In the genomic region with DNA sequence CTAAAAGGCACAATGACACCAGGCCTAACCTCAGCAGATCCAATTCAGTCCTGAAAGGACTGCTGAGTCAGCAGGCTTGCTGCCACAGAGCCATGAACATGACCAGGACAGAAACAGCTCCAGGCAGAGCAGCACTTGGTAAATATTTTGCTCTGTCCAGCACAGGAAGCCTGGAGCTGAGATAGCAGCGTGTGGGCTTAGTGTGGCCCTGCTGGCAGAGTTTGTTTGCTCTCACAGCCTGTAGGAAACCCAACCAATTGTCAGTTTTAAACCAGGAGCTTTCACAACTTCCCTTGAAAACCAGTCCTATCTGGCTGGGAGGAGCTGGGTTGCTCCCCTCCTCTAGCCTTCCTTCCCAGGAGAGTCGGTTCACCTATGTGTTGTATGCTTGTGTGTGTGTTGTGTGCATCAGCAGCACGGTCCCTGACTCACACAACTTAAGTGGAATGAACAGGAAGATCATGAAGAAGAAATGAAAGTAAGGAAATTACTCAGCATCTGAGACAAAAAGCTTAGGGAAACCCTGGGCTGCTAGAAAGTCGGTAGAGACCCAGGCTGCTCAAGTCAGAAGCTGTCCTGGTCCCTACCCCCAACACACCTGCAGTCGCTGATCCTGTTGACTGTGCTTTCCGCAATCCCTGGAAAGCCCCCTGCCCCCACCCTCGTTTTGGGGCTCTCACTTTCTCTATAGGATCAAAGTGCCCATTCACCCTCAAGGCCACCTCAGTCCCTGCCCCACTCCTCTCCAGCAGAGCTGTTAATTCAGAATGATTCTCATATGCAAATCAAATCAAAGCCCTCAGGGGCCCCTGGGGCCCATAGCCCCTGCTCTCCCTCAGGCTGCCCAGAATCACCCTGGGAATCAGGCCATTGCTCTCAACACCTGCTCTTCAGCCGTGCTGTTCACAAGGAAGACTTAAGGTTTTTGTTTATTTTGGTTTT, we compare ENCODE assay signal across 8 mouse cellular contexts. TPM values are rescaled to one million over a fixed set of nuclear protein-coding genes. Genes with fewer than 3 reads are reported as not detected.
A peak's percentile ranks its signal among the peaks of the same experiment; 100 is the strongest.
DNase-seq lines count a peak whose midpoint lies in the region; ATAC-seq and TF ChIP-seq lines count a peak whose summit lies in the region.

No protein-coding gene starts in this region.

- no peak for TF ChIP-seq POLR2A in MEL (IDR thresholded peaks at IDR 0.05; ENCODE audit: control insufficient read depth in 1 of 2, insufficient read depth in 1 of 2, low read depth in 1 of 2, low read length in 2 of 2, poor library complexity in 1 of 2)

- peak overlapping the region; percentile 53 for H3K9ac ChIP-seq in MEL (ENCODE audit: control insufficient read depth, low read depth, low read length, poor library complexity, severe bottlenecking)
- H3K9ac ChIP-seq in intestine, postnatal 0 days (ENCODE audit: low read depth, low read length): no peak overlapping the region; the same call in 1 of the 2 replicates
- no peak overlapping the region for H3K9ac ChIP-seq in lung, embryonic 15.5 days

- H3K79me2 ChIP-seq in MEL (ENCODE audit: control insufficient read depth, insufficient read depth, low read length, poor library complexity): no peaks in the 10 kb centered on the region; the same call in 1 of the 2 replicates

- no peaks in the 10 kb centered on the region for H3K27me3 ChIP-seq in MEL (ENCODE audit: control insufficient read depth in 1 of 2, insufficient read depth in 2 of 2, low read length in 2 of 2)
- no peaks in the 10 kb centered on the region for H3K27me3 ChIP-seq in intestine, postnatal 0 days (replicated peaks; ENCODE audit: control insufficient read depth, insufficient read depth, low read length)
- no peaks in the 10 kb centered on the region for H3K27me3 ChIP-seq in lung, embryonic 15.5 days

- WGBS in intestine, postnatal 0 days: 8% methylated on average over 8 of the region's 8 CpGs
- 9% methylated on average over 8 of the region's 8 CpGs for WGBS in lung, embryonic 15.5 days

- DNase-seq in embryo, embryonic 10 days (ENCODE audit: low spot score): peak; percentile 48
- no peak for DNase-seq in embryo, embryonic 9.5 days (ENCODE audit: extremely low spot score)
- peak; percentile 78 for DNase-seq in MEL (ENCODE audit: low read depth, low spot score)
- DNase-seq in gastrocnemius, postnatal 10 days: peak; percentile 31
- peak; percentile 26 for DNase-seq in thymus, postnatal 14 days

- peak; percentile 40 for ATAC-seq in intestine, postnatal 0 days
- ATAC-seq in lung, embryonic 15.5 days (ENCODE audit: borderline replicate concordance, extremely low read depth, low FRiP score, low TSS enrichment): no peak
- ATAC-seq in monocyte, adult 5-6 weeks (replicated peaks; ENCODE audit: insufficient number of reproducible peaks, low FRiP score, low TSS enrichment, poor library complexity, severe bottlenecking): no peak

- H3K4me2 ChIP-seq in intestine, postnatal 0 days (replicated peaks; ENCODE audit: low read depth): peak overlapping the region; percentile 43
- H3K4me2 ChIP-seq in lung, embryonic 15.5 days: no peak overlapping the region; the same call in 1 of the 2 replicates

- no peaks in the 10 kb centered on the region for H3K9me3 ChIP-seq in MEL (replicated peaks; ENCODE audit: insufficient read depth, low read length)
- no peaks in the 10 kb centered on the region for H3K9me3 ChIP-seq in intestine, postnatal 0 days (ENCODE audit: control insufficient read depth)
- H3K9me3 ChIP-seq in lung, embryonic 15.5 days: no peaks in the 10 kb centered on the region

- peak overlapping the region; percentile 39 to 42 for H3K4me3 ChIP-seq in MEL (ENCODE audit: control insufficient read depth in 1 of 2, insufficient read depth in 1 of 2, low read depth in 2 of 2, low read length in 2 of 2)
- no peak overlapping the region for H3K4me3 ChIP-seq in intestine, postnatal 0 days (ENCODE audit: low read depth, low read length)
- H3K4me3 ChIP-seq in lung, embryonic 15.5 days: no peak overlapping the region

- peaks cover 13 to 30% of the 10 kb centered on the region in 2 experiments for H3K4me1 ChIP-seq in MEL (ENCODE audit: control insufficient read depth in 1 of 2, insufficient read depth in 2 of 2, low read length in 2 of 2)
- H3K4me1 ChIP-seq in intestine, postnatal 0 days (replicated peaks; ENCODE audit: control insufficient read depth, insufficient read depth, low read length): no peaks in the 10 kb centered on the region
- no peaks in the 10 kb centered on the region; the same call in 1 of the 2 replicates for H3K4me1 ChIP-seq in lung, embryonic 15.5 days

- TF ChIP-seq CTCF in MEL (IDR thresholded peaks at IDR 0.05 in 2 of 3, conservative IDR thresholded peaks at IDR 0.05 in 1 of 3; ENCODE audit: control insufficient read depth in 1 of 3, insufficient read depth in 1 of 3, low read depth in 2 of 3, low read length in 3 of 3, poor library complexity in 1 of 3, severe bottlenecking in 1 of 3): no peak
- TF ChIP-seq CTCF in intestine, postnatal 0 days (IDR thresholded peaks at IDR 0.05; ENCODE audit: low read depth): no peak

- peaks cover 0 to 17% of the 10 kb centered on the region in 2 experiments; a peak in 2 of 4 replicates for H3K36me3 ChIP-seq in MEL (ENCODE audit: control insufficient read depth in 1 of 2, insufficient read depth in 2 of 2, low read length in 2 of 2)
- H3K36me3 ChIP-seq in intestine, postnatal 0 days (ENCODE audit: control insufficient read depth, insufficient read depth): no peaks in the 10 kb centered on the region
- H3K36me3 ChIP-seq in lung, embryonic 15.5 days: no peaks in the 10 kb centered on the region

- peak; percentile 55 to 59; a peak in 3 of 4 replicates for TF ChIP-seq EP300 in MEL (IDR thresholded peaks at IDR 0.05; ENCODE audit: low read depth in 1 of 2, low read length in 2 of 2)

- no peak for TF ChIP-seq RAD21 in MEL (IDR thresholded peaks at IDR 0.05; ENCODE audit: low read depth, low read length)

- H3K27ac ChIP-seq in MEL (ENCODE audit: control insufficient read depth, low read depth, low read length): peak overlapping the region; percentile 59
- peak overlapping the region; percentile 22; the same call in 1 of the 2 replicates for H3K27ac ChIP-seq in intestine, postnatal 0 days (ENCODE audit: low read depth, low read length)
- H3K27ac ChIP-seq in lung, embryonic 15.5 days: peak overlapping the region; percentile 2; the same call in 1 of the 2 replicates

TF ChIP-seq in MEL, 35 proteins besides CTCF, POLR2A, EP300 and RAD21 (continues in another document):
- TF ChIP-seq ZC3H11A (IDR thresholded peaks at IDR 0.05; ENCODE audit: low read depth, low read length) (peak; percentile 11; the same call in 1 of the 2 replicates), POLR2AphosphoS5 (IDR thresholded peaks at IDR 0.05; ENCODE audit: borderline replicate concordance, low read depth, low read length) (no peak), GABPA (IDR thresholded peaks at IDR 0.05; ENCODE audit: low read depth, low read length) (no peak), CHD2 (IDR thresholded peaks at IDR 0.05; ENCODE audit: low read length) (no peak), HCFC1 (IDR thresholded peaks at IDR 0.05; ENCODE audit: low read depth, low read length) (0 out of 2 replicates have a peak, but pooled peaks have one; percentile 39), MXI1 (IDR thresholded peaks at IDR 0.05; ENCODE audit: low read depth, low read length) (peak; percentile 92), ZMIZ1 (IDR thresholded peaks at IDR 0.05; ENCODE audit: low read depth, low read length) (no peak), POLR2AphosphoS2 (IDR thresholded peaks at IDR 0.05; ENCODE audit: low read length) (no peak), TCF12 (IDR thresholded peaks at IDR 0.05; ENCODE audit: low read depth, low read length) (peak; percentile 63; the same call in 1 of the 2 replicates), MYC (IDR thresholded peaks at IDR 0.05; ENCODE audit: low read depth, low read length) (no peak), ELF1 (IDR thresholded peaks at IDR 0.05; ENCODE audit: low read depth, low read length) (0 out of 2 replicates have a peak, but pooled peaks have one; percentile 27), RCOR1 (IDR thresholded peaks at IDR 0.05; ENCODE audit: low read depth, low read length) (peak; percentile 55)

RNA-seq across cellular contexts. Expression of a gene that starts 9.7 kb away (rescaled TPM):
- total RNA-seq in MEL (2012; rRNA removed): 30.9 and 34.1 TPM in 2 replicates
- 10 to 100 TPM; 30.8 to 41.4 TPM for polyA plus RNA-seq in MEL (2012; ENCODE audit: insufficient read depth in 1 of 2, insufficient read length in 2 of 2, low read depth in 1 of 2, low replicate concordance in 2 of 2, missing spikeins in 1 of 2)
- 10 to 100 TPM; 50.2 to 51.4 TPM for total RNA-seq in gastrocnemius, postnatal 10 days (2021)
- 17.1 and 18.3 TPM in 2 replicates for polyA plus RNA-seq in intestine, postnatal 0 days (2015; fragmentation: Nextera tagmentation; extraction: Ambion mirVana)
- 36.1 and 38.3 TPM in 2 replicates for polyA plus RNA-seq in lung, embryonic 15.5 days (2015; fragmentation: Nextera tagmentation; extraction: Ambion mirVana)
- total RNA-seq in monocyte, adult 5-6 weeks (2017): 58.0 to 71.9 TPM (median 68.5 TPM) in 3 replicates

RNA-seq across cellular contexts. Expression of a gene that starts 22.0 kb away (rescaled TPM):
- 2,589 and 2,603 TPM in 2 replicates for total RNA-seq in MEL (2012; rRNA removed)
- polyA plus RNA-seq in MEL (2012; ENCODE audit: insufficient read depth in 1 of 2, insufficient read length in 2 of 2, low read depth in 1 of 2, low replicate concordance in 2 of 2, missing spikeins in 1 of 2): 1,000 to 10,000 TPM in 1 of 2 experiments, not detected in 1; 2,003 TPM
- total RNA-seq in gastrocnemius, postnatal 10 days (2021): 100 to 1,000 TPM; 419 to 459 TPM
- polyA plus RNA-seq in intestine, postnatal 0 days (2015; fragmentation: Nextera tagmentation; extraction: Ambion mirVana): 268 and 276 TPM in 2 replicates
- 476 and 482 TPM in 2 replicates for polyA plus RNA-seq in lung, embryonic 15.5 days (2015; fragmentation: Nextera tagmentation; extraction: Ambion mirVana)
- total RNA-seq in monocyte, adult 5-6 weeks (2017): 392 to 636 TPM (median 589 TPM) in 3 replicates

RNA-seq across cellular contexts. Expression of a gene that starts 44.2 kb away (rescaled TPM):
- 75.5 and 77.7 TPM in 2 replicates for total RNA-seq in MEL (2012; rRNA removed)
- polyA plus RNA-seq in MEL (2012; ENCODE audit: insufficient read depth in 1 of 2, insufficient read length in 2 of 2, low read depth in 1 of 2, low replicate concordance in 2 of 2, missing spikeins in 1 of 2): 10 to 100 TPM in 1 of 2 experiments, not detected in 1; 62.8 TPM
- 10 to 100 TPM; 22.0 to 23.5 TPM for total RNA-seq in gastrocnemius, postnatal 10 days (2021)
- polyA plus RNA-seq in intestine, postnatal 0 days (2015; fragmentation: Nextera tagmentation; extraction: Ambion mirVana): 56.7 and 57.7 TPM in 2 replicates
- polyA plus RNA-seq in lung, embryonic 15.5 days (2015; fragmentation: Nextera tagmentation; extraction: Ambion mirVana): 50.1 and 59.7 TPM in 2 replicates
- total RNA-seq in monocyte, adult 5-6 weeks (2017): 33.5 to 49.4 TPM (median 35.4 TPM) in 3 replicates

RNA-seq across cellular contexts. Expression of a gene that starts 58.8 kb away (rescaled TPM):
- total RNA-seq in MEL (2012; rRNA removed): 53.8 and 65.1 TPM in 2 replicates
- polyA plus RNA-seq in MEL (2012; ENCODE audit: insufficient read depth in 1 of 2, insufficient read length in 2 of 2, low read depth in 1 of 2, low replicate concordance in 2 of 2, missing spikeins in 1 of 2): 10 to 100 TPM in 1 of 2 experiments, not detected in 1; 95.6 TPM
- 10 to 100 TPM; 31.4 to 35.0 TPM for total RNA-seq in gastrocnemius, postnatal 10 days (2021)
- polyA plus RNA-seq in intestine, postnatal 0 days (2015; fragmentation: Nextera tagmentation; extraction: Ambion mirVana): 90.3 and 94.9 TPM in 2 replicates
- 122 and 124 TPM in 2 replicates for polyA plus RNA-seq in lung, embryonic 15.5 days (2015; fragmentation: Nextera tagmentation; extraction: Ambion mirVana)
- 28.2 to 39.4 TPM (median 36.0 TPM) in 3 replicates for total RNA-seq in monocyte, adult 5-6 weeks (2017)

Comparison
In these comparisons a context has a peak if more than half of its experiments do, and no peak if none do; other contexts are left out.
1. H3K27ac ChIP-seq: peak in every context shown above with its lines; median percentile 59 in MEL; 22 in intestine, postnatal 0 days; 2 in lung, embryonic 15.5 days.
2. H3K4me3 ChIP-seq: peak in MEL (2 of 2); none in intestine, postnatal 0 days (single experiment) and lung, embryonic 15.5 days (single experiment).